Mouse (Mus musculus): ENCODE measurements around the gene Tppp3. TPM values are rescaled to one million over a fixed set of nuclear protein-coding genes. Genes with fewer than 3 reads are reported as not detected.
A peak's percentile ranks its signal among the peaks of the same experiment; 100 is the strongest.

Tppp3 gene
- total and polyA plus RNA-seq, 3 experiments = 35.0 to 73.7 (median 48.8) TPM

DNA sequence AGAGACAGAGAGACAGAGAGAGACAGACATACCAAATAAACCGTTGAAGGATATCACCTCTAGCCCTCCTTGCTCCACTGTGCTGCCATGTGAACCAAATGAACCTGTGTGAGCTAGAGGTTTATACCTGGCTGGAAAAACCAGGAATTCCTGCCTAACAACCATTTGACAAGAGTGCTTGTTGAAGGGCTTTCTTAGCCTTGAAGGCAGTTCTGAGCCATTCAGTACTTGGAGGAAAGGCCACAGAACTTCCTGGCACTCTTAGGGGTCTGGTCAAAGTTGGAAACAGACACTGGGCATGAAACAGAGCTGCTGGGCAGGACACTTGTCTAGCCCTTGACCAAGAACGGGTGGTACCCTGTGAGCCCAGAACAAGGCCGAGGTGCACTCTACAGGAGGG lies 23.2 kb upstream of the Tppp3 start:
- Histone ChIP-seq H3K9ac (ENCODE audit: low read depth, low read length) (no peak overlapping the region), H3K36me3 (ENCODE audit: control insufficient read depth, insufficient read depth, low read length) (no peaks in the 10 kb centered on the region; the same call in 1 of the 2 replicates), H3K27me3 (ENCODE audit: control insufficient read depth, insufficient read depth, low read length) (no peaks in the 10 kb centered on the region), H3K79me2 (replicated peaks; ENCODE audit: control insufficient read depth, insufficient read depth, low read length) (no peaks in the 10 kb centered on the region; the same call in 1 of the 2 replicates), H3K27ac (no peak overlapping the region; the same call in 1 of the 2 replicates), H3K4me3 (no peak overlapping the region), H3K4me1 (ENCODE audit: control insufficient read depth, insufficient read depth, low read length) (peaks cover 5% of the 10 kb centered on the region)
- DNase-seq = no peak
- WGBS = 77% methylated on average over 3 of the region's 3 CpGs
- intact Hi-C loops (cut with DNase I) = no loop called here
- no peak for TF ChIP-seq CTCF (IDR thresholded peaks at IDR 0.05)
- TF ChIP-seq EP300 (IDR thresholded peaks at IDR 0.05; ENCODE audit: insufficient read depth, low read depth, low read length) = no peak
- no peak for TF ChIP-seq POLR2A (IDR thresholded peaks at IDR 0.05; ENCODE audit: insufficient read depth, low read depth, low read length)

DNA sequence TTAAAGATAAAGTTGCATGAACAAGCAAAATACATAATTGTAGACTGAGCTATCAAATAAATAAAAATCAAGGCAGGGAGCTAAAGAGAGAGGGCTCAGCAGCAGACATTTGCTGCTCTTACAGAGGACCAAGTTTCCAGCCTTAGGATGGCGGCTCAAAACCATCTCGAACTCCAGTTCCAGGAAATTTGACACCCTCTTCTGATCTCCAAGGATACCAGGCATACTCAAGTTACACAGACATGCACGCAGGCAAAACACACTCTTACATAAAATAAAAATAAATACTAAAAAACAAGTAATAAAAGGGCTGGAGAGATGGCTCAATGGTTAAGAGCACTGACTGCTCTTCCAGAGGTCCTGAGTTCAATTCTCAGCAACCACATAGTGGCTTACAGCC lies 22.2 kb upstream of the Tppp3 start:
- H3K36me3 ChIP-seq (ENCODE audit: control insufficient read depth, insufficient read depth, low read length) = no peaks in the 10 kb centered on the region; the same call in 1 of the 2 replicates
- H3K4me3 ChIP-seq = no peak overlapping the region
- 75% methylated on average over 3 of the region's 3 CpGs for WGBS
- H3K9ac ChIP-seq (ENCODE audit: low read depth, low read length) = no peak overlapping the region
- intact Hi-C loops (cut with DNase I) = no loop called here
- H3K27ac ChIP-seq = no peak overlapping the region
- no peaks in the 10 kb centered on the region; the same call in 1 of the 2 replicates for H3K79me2 ChIP-seq (replicated peaks; ENCODE audit: control insufficient read depth, insufficient read depth, low read length)
- no peak for DNase-seq
- H3K4me1 ChIP-seq (ENCODE audit: control insufficient read depth, insufficient read depth, low read length) = peaks cover 5% of the 10 kb centered on the region
- H3K27me3 ChIP-seq (ENCODE audit: control insufficient read depth, insufficient read depth, low read length) = no peaks in the 10 kb centered on the region
- TF ChIP-seq POLR2A (IDR thresholded peaks at IDR 0.05; ENCODE audit: insufficient read depth, low read depth, low read length) = no peak
- no peak for TF ChIP-seq EP300 (IDR thresholded peaks at IDR 0.05; ENCODE audit: insufficient read depth, low read depth, low read length)

DNA sequence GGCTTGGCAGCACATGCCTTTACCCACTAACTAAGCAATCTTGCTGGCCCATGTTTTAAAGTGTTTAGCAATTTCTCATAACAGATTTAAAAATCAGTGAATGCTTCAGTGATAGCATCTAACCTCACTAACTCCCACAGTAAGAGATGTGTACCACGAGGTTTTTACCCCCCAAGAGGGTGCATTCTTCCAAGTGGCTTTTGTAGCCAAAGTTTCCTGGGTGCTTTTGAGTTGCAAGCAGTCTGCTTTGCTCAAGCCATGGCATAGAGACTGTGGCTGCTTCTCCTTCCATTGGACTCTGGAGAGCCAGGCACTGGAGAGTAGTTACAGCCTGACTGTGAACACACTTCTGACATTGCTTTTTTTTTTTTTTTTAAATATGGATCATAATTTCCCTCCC lies 18.0 kb upstream of the Tppp3 start:
- Histone ChIP-seq H3K79me2 (replicated peaks; ENCODE audit: control insufficient read depth, insufficient read depth, low read length) (no peaks in the 10 kb centered on the region; the same call in 1 of the 2 replicates), H3K27ac (no peak overlapping the region), H3K9ac (ENCODE audit: low read depth, low read length) (no peak overlapping the region), H3K4me3 (no peak overlapping the region), H3K4me1 (ENCODE audit: control insufficient read depth, insufficient read depth, low read length) (no peaks in the 10 kb centered on the region; the same call in 1 of the 2 replicates), H3K27me3 (ENCODE audit: control insufficient read depth, insufficient read depth, low read length) (no peaks in the 10 kb centered on the region), H3K36me3 (ENCODE audit: control insufficient read depth, insufficient read depth, low read length) (no peaks in the 10 kb centered on the region)
- TF ChIP-seq EP300 (IDR thresholded peaks at IDR 0.05; ENCODE audit: insufficient read depth, low read depth, low read length) = no peak
- no peak for TF ChIP-seq CTCF (IDR thresholded peaks at IDR 0.05)
- no peak for TF ChIP-seq POLR2A (IDR thresholded peaks at IDR 0.05; ENCODE audit: insufficient read depth, low read depth, low read length)
- intact Hi-C loops (cut with DNase I) = no loop called here
- no peak for DNase-seq
- 61% methylated on average over 1 of the region's 1 CpGs for WGBS

DNA sequence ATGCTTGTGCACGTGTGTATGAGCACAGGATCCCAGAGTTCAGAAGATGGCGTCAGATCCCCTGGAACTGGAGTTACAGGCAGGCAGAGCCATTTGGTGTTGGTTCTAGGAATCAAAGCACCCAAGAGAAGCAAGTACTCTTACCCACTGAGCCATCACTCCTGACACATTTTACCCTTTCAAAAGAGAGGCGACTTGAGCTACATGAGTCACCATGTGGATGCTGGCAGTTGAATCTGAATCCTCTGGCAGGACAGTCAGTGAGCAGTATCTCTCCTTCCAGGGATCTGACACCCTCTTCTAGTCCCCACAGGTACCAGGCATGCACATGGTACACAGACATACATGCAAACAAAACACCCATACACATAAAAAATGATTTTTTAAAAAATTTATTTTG lies 16.8 kb upstream of the Tppp3 start:
- intact Hi-C loops (cut with DNase I) = no loop called here
- 75% methylated on average over 3 of the region's 3 CpGs for WGBS
- Histone ChIP-seq H3K4me3 (no peak overlapping the region), H3K79me2 (replicated peaks; ENCODE audit: control insufficient read depth, insufficient read depth, low read length) (no peaks in the 10 kb centered on the region; the same call in 1 of the 2 replicates), H3K36me3 (ENCODE audit: control insufficient read depth, insufficient read depth, low read length) (peaks cover 2% of the 10 kb centered on the region; the same call in 1 of the 2 replicates), H3K27ac (no peak overlapping the region), H3K4me1 (ENCODE audit: control insufficient read depth, insufficient read depth, low read length) (no peaks in the 10 kb centered on the region; the same call in 1 of the 2 replicates), H3K9ac (ENCODE audit: low read depth, low read length) (no peak overlapping the region), H3K27me3 (ENCODE audit: control insufficient read depth, insufficient read depth, low read length) (no peaks in the 10 kb centered on the region)
- DNase-seq = no peak
- TF ChIP-seq POLR2A (IDR thresholded peaks at IDR 0.05; ENCODE audit: insufficient read depth, low read depth, low read length) (no peak), CTCF (IDR thresholded peaks at IDR 0.05) (no peak), EP300 (IDR thresholded peaks at IDR 0.05; ENCODE audit: insufficient read depth, low read depth, low read length) (no peak)

DNA sequence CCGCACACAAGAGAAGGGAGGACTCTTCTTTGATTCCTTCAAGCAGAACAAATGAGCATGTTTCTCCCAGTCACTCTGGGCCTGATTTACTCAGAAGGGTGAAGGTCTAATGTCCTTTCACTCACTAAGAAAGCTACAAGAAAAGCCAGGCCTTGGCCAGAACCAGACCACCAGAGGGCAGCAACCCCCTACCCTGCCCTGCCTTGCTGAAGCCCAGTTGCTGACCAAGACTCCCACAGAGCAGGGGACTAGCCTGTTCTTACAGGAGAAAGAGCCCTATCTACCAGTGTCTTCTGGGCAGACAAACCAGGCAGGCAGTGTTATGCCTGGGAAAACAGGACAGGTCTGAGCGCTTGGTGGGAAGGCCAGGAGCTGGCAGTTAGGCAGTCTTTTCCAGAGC lies 13.1 kb upstream of the Tppp3 start:
- H3K9ac ChIP-seq (ENCODE audit: low read depth, low read length) = no peak overlapping the region
- peaks cover 2% of the 10 kb centered on the region; the same call in 1 of the 2 replicates for H3K36me3 ChIP-seq (ENCODE audit: control insufficient read depth, insufficient read depth, low read length)
- H3K79me2 ChIP-seq (replicated peaks; ENCODE audit: control insufficient read depth, insufficient read depth, low read length) = no peaks in the 10 kb centered on the region
- 0 out of 2 replicates have a peak, but pooled peaks have one; percentile 39 for TF ChIP-seq EP300 (IDR thresholded peaks at IDR 0.05; ENCODE audit: insufficient read depth, low read depth, low read length)
- TF ChIP-seq CTCF (IDR thresholded peaks at IDR 0.05) = peak; percentile 76
- no peak for TF ChIP-seq POLR2A (IDR thresholded peaks at IDR 0.05; ENCODE audit: insufficient read depth, low read depth, low read length)
- peak overlapping the region; percentile 60 for H3K27ac ChIP-seq
- WGBS = 49% methylated on average over 2 of the region's 2 CpGs
- no peaks in the 10 kb centered on the region for H3K27me3 ChIP-seq (ENCODE audit: control insufficient read depth, insufficient read depth, low read length)
- no peaks in the 10 kb centered on the region; the same call in 1 of the 2 replicates for H3K4me1 ChIP-seq (ENCODE audit: control insufficient read depth, insufficient read depth, low read length)
- peak; percentile 67 to 77 for DNase-seq
- intact Hi-C loops (cut with DNase I) = loop anchor here (1.0 kb wide), 1 partner anchor 70 kb away; no protein-coding TSS in a partner anchor
- no peak overlapping the region for H3K4me3 ChIP-seq

DNA sequence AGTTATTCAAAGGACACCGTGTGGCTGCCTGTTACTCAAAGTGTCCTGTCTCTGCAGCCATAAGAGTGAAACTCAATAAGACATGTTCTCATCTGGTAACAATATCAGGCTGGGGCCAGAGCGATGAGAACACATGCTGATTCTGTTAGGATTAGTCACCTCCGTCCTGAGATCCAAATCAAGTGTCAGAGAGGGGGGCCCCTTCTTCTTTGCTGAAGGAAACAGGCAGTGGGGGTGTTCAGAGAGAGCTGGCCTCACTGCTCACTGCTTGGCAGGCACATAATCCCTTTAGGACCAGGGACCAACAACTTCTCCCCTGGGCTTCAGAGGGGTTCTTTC lies 12.7 kb upstream of the Tppp3 start:
- TF ChIP-seq EP300 (IDR thresholded peaks at IDR 0.05; ENCODE audit: insufficient read depth, low read depth, low read length) (no peak), POLR2A (IDR thresholded peaks at IDR 0.05; ENCODE audit: insufficient read depth, low read depth, low read length) (no peak)
- no peaks in the 10 kb centered on the region; the same call in 1 of the 2 replicates for H3K4me1 ChIP-seq (ENCODE audit: control insufficient read depth, insufficient read depth, low read length)
- no peak for DNase-seq
- H3K4me3 ChIP-seq = no peak overlapping the region
- H3K79me2 ChIP-seq (replicated peaks; ENCODE audit: control insufficient read depth, insufficient read depth, low read length) = no peaks in the 10 kb centered on the region
- 59% methylated on average over 3 of the region's 3 CpGs for WGBS
- no peaks in the 10 kb centered on the region for H3K27me3 ChIP-seq (ENCODE audit: control insufficient read depth, insufficient read depth, low read length)
- peaks cover 2% of the 10 kb centered on the region; the same call in 1 of the 2 replicates for H3K36me3 ChIP-seq (ENCODE audit: control insufficient read depth, insufficient read depth, low read length)
- intact Hi-C loops (cut with DNase I) = loop anchor here (1.0 kb wide), 1 partner anchor 70 kb away; no protein-coding TSS in a partner anchor
- H3K9ac ChIP-seq (ENCODE audit: low read depth, low read length) = no peak overlapping the region
- peak overlapping the region; percentile 60 for H3K27ac ChIP-seq
